Mouse (Mus musculus): Measurements from ENCODE around the gene Plekha7.

GRCm38 (mm10) chr7:116268113-116268926 lies 39.9 kb downstream of the Plekha7 start:
- no peak for TF ChIP-seq CTCF (IDR thresholded peaks at IDR 0.05; ENCODE audit: control insufficient read depth, insufficient read depth, low read length)
- TF ChIP-seq POLR2A (IDR thresholded peaks at IDR 0.05; ENCODE audit: borderline replicate concordance, control insufficient read depth, low read depth, low read length) = no peak

All from bone marrow, adult 2 months (tissue).